Mouse (Mus musculus) neutrophil, adult 59 days (primary cell): ENCODE measurements around the gene Snrpn. TPM values are rescaled to one million over a fixed set of nuclear protein-coding genes. Genes with fewer than 3 reads are reported as not detected.

ENCODE experiments used
- total RNA-seq, 2 experiments: library from RNA; stranded (reverse); gene quantifications; 1 replicate in 1 of 2; 2 replicates in 1 of 2; pipeline ENCODE4 v1.2.4; 2023

The Snrpn gene
- under 1 TPM in 1 of 2 experiments, not detected in 1; 0.18 TPM for total RNA-seq

GRCm38 (mm10) chr7:60139742-60140480 lies at the start of gene Snrpn:
TSS of gene Snrpn (minus strand) at chr7:60140219.

GRCm38 (mm10) chr7:60004606-60005330 lies 135.3 kb downstream of the Snrpn start, which contains the start of the genes Snurf and Gm38393:
TSS of gene Snurf (minus strand) at chr7:60005049.
TSS of gene Gm38393 (minus strand) at chr7:60005064.

Other genes starting within 250 kb of the Snrpn start
- not detected for gene Snurf, start 135.2 kb downstream of the Snrpn start, total RNA-seq
- gene Gm38393, start 135.2 kb downstream of the Snrpn start, total RNA-seq: under 1 TPM in 1 of 2 experiments, not detected in 1; 0.09 TPM